8 mouse cellular contexts compared by ENCODE assay signal in genomic region chr12:31350944-31351928, GRCm38 (mm10). TPM values are rescaled to one million over a fixed set of nuclear protein-coding genes. Genes with fewer than 3 reads are reported as not detected.
DNase-seq lines count a peak whose midpoint lies in the region; ATAC-seq lines count a peak whose summit lies in the region.

Gene Dld (minus strand): TSS chr12:31351453.

- intact Hi-C loops in gastrocnemius, postnatal 14 days (cut with DNase I; ENCODE audit: low total_unique reads) = no loop called here
- intact Hi-C loops in left cerebral cortex, postnatal 10 days (cut with DNase I) = no loop called here

- ATAC-seq in inflammation-experienced regulatory T-cells, adult 6 months = peak; percentile 99
- peak; percentile 99 for ATAC-seq in megakaryocyte-erythroid progenitor cell, adult 5-6 weeks (replicated peaks; ENCODE audit: low FRiP score, low TSS enrichment, poor library complexity, severe bottlenecking)

- DNase-seq in adrenal gland, adult (ENCODE audit: inconsistent age in 2 of 2, low spot score in 1 of 2) = peak; percentile 97 to 99
- DNase-seq in embryo, embryonic 10.5 days (ENCODE audit: low spot score) = peak; percentile 98
- peak; percentile 97 for DNase-seq in gastrocnemius, postnatal 14 days
- peak; percentile 95 to 98 for DNase-seq in left cerebral cortex, postnatal 10 days (ENCODE audit: extremely low spot score in 1 of 2, low spot score in 2 of 2)
- peak; percentile 98 for DNase-seq in right cerebral cortex, postnatal 25 days
- DNase-seq in urinary bladder, postnatal 4 days (ENCODE audit: low spot score in 2 of 2) = peak; percentile 93 to 96

RNA-seq across cellular contexts. Expression of gene Dld, which starts in this region (rescaled TPM):
- 100 to 1,000 TPM; 181 to 227 TPM for total RNA-seq in gastrocnemius, postnatal 14 days (2021)
- polyA plus RNA-seq in inflammation-experienced regulatory T-cells, adult 6 months (2017; shearing (Covaris generic)) = 100 to 1,000 TPM in 1 of 3 experiments, 10 to 100 TPM in 2; 92.6 to 105 (median 93.2) TPM
- 100 to 1,000 TPM; 111 to 119 TPM for total RNA-seq in left cerebral cortex, postnatal 10 days (2021)
- 81.1 and 83.7 TPM in 2 replicates for total RNA-seq in megakaryocyte-erythroid progenitor cell, adult 5-6 weeks (2014; fragmentation: Nextera tagmentation)
- 165 and 177 TPM in 2 replicates for total RNA-seq in megakaryocyte-erythroid progenitor cell, adult 5-6 weeks (2017)

Comparison
In these comparisons a context has a peak if more than half of its experiments do, and no peak if none do; other contexts are left out.
1. Peak in every context shown above with its lines: DNase-seq and ATAC-seq.